Mouse (Mus musculus) limb, embryonic 11.5 days (tissue): ENCODE results near the gene Ireb2. TPM values are rescaled to one million over a fixed set of nuclear protein-coding genes. Genes with fewer than 3 reads are reported as not detected.
"Not testable (repeated sequence)": the region's sequence is repeated elsewhere in the genome, so short reads cannot be mapped to it uniquely, and the experiment has no call there.

Experiments used
- ATAC-seq: fragments of 200-750 bp; cut with Nextera tagmentation; 2 replicates; pipeline ENCODE4 v1.8.0; 2017; ENCODE audit warnings: low read depth; ENCODE audit not compliant: insufficient number of reproducible peaks, low FRiP score, low TSS enrichment
- DNase-seq: peaks from one replicate; pipeline ENCODE4 v3.0.0-alpha.2; 2015; ENCODE audit warnings: low spot score
- H3K27ac ChIP-seq: fragments of 300-500 bp; sonication (generic); replicated peaks from 2 replicates; pipeline ENCODE4 v1.5.1; 2014; ENCODE audit warnings: low read depth, mild to moderate bottlenecking, low read length
- H3K27me3 ChIP-seq: fragments of 300-500 bp; sonication (generic); 2 replicates; pipeline ENCODE4 v1.6.1; 2014; ENCODE audit warnings: mild to moderate bottlenecking, low read length, mixed read lengths; ENCODE audit not compliant: control insufficient read depth, insufficient read depth
- H3K36me3 ChIP-seq: fragments of 300-500 bp; sonication (generic); 2 replicates; pipeline ENCODE4 v1.6.1; 2014; ENCODE audit warnings: mild to moderate bottlenecking, low read length, moderate library complexity, mixed read lengths; ENCODE audit not compliant: control insufficient read depth, insufficient read depth
- H3K4me1 ChIP-seq: fragments of 300-500 bp; sonication (generic); 2 replicates; pipeline ENCODE4 v1.6.1; 2014; ENCODE audit warnings: low read length, mixed read lengths; ENCODE audit not compliant: control insufficient read depth, insufficient read depth
- H3K4me2 ChIP-seq: fragments of 300-500 bp; sonication (generic); 2 replicates; pipeline ENCODE4 v1.6.1; 2014; ENCODE audit warnings: low read depth, mild to moderate bottlenecking, moderate library complexity; ENCODE audit not compliant: severe bottlenecking
- H3K4me3 ChIP-seq: fragments of 300-500 bp; sonication (generic); 2 replicates; pipeline ENCODE4 v1.5.1; 2014; ENCODE audit warnings: low read depth, low read length
- H3K9ac ChIP-seq: fragments of 300-500 bp; sonication (generic); 2 replicates; pipeline ENCODE4 v1.6.1; 2014; ENCODE audit warnings: mild to moderate bottlenecking, low read length
- H3K9me3 ChIP-seq: fragments of 300-500 bp; sonication (generic); 2 replicates; pipeline ENCODE4 v1.6.1; 2016; ENCODE audit warnings: low read length; ENCODE audit not compliant: control insufficient read depth
- WGBS: fragments of 180-500 bp; shearing (Covaris S2); extraction: QIAGEN DNeasy Blood & Tissue Kit; methylation state at CpG from one replicate; pipeline ENCODE4 v1.1.7; 2014; 5-methylcytosine and 5-hydroxymethylcytosine counted together
- polyA plus RNA-seq: library from polyadenylated mRNA; unstranded; fragments of >200 nt; fragmentation: Nextera tagmentation; extraction: Ambion mirVana; gene quantifications from 2 replicates; pipeline ENCODE4 v1.2.1, GENCODE M21; 2014

Ireb2 gene
- 57.3 and 57.6 TPM in 2 replicates for polyA plus RNA-seq

- Histone ChIP-seq H3K4me2 (peak within 1 kb of the TSS; percentile 51), H3K9ac (peak within 1 kb of the TSS; percentile 99), H3K27ac (peak within 1 kb of the TSS; percentile 86), H3K36me3 (peaks cover 2% of the 10 kb centered on the region; the same call in 1 of the 2 replicates), H3K4me1 (0 out of 2 replicates have a peak, but pooled peaks cover 2% of the 10 kb centered on the region), H3K9me3 (no peaks in the 10 kb centered on the region), H3K4me3 (peak within 1 kb of the TSS; percentile 98), H3K27me3 (no peaks in the 10 kb centered on the region)
- WGBS: under 1% methylated on average over 68 of the region's 72 CpGs
- ATAC-seq (peak; percentile 96), DNase-seq (peak; percentile 100)
Observed at GRCm38 (mm10) chr9:54863363-54864281, at the start of gene Ireb2. Ireb2 (plus strand) TSS chr9:54863789.

- no peaks in the 10 kb centered on the region for H3K9me3 ChIP-seq
- H3K4me3 ChIP-seq: no peak overlapping the region
- WGBS: 28% methylated on average over 10 of the region's 10 CpGs
- no peak overlapping the region for H3K4me2 ChIP-seq
- H3K27ac ChIP-seq: peak overlapping the region; percentile 57
- H3K27me3 ChIP-seq: no peaks in the 10 kb centered on the region
- no peaks in the 10 kb centered on the region for H3K36me3 ChIP-seq
- peak; percentile 75 for DNase-seq
- ATAC-seq: peak; percentile 36; the same call in 1 of the 2 replicates
- no peak overlapping the region for H3K9ac ChIP-seq
- H3K4me1 ChIP-seq: peaks cover 17% of the 10 kb centered on the region
Observed at GRCm38 (mm10) chr9:54816508-54817201, 46.9 kb upstream of the Ireb2 start.

GRCm38 (mm10) chr9:54821442-54822100, 42.0 kb upstream of the Ireb2 start:
- no peaks in the 10 kb centered on the region for H3K27me3 ChIP-seq
- H3K36me3 ChIP-seq: no peaks in the 10 kb centered on the region
- H3K4me3 ChIP-seq: no peak overlapping the region
- peak; percentile 67 for DNase-seq
- 41% methylated on average over 5 of the region's 5 CpGs for WGBS
- ATAC-seq: peak; percentile 42; the same call in 1 of the 2 replicates
- no peaks in the 10 kb centered on the region for H3K9me3 ChIP-seq
- no peak overlapping the region for H3K4me2 ChIP-seq
- H3K27ac ChIP-seq: no peak overlapping the region
- no peak overlapping the region for H3K9ac ChIP-seq
- peaks cover 12% of the 10 kb centered on the region for H3K4me1 ChIP-seq

GRCm38 (mm10) chr9:54829760-54830159, 33.8 kb upstream of the Ireb2 start:
- DNase-seq: peak; percentile 39
- WGBS: 29% methylated on average over 2 of the region's 2 CpGs
- no peak overlapping the region for H3K9ac ChIP-seq
- H3K4me1 ChIP-seq: no peaks in the 10 kb centered on the region
- no peaks in the 10 kb centered on the region for H3K9me3 ChIP-seq
- no peak overlapping the region for H3K4me2 ChIP-seq
- H3K36me3 ChIP-seq: no peaks in the 10 kb centered on the region
- H3K27ac ChIP-seq: no peak overlapping the region
- H3K27me3 ChIP-seq: no peaks in the 10 kb centered on the region
- no peak for ATAC-seq
- no peak overlapping the region for H3K4me3 ChIP-seq

GRCm38 (mm10) chr9:54830624-54831023, 33.0 kb upstream of the Ireb2 start:
- no peak for ATAC-seq
- Histone ChIP-seq H3K9ac (no peak overlapping the region), H3K4me3 (no peak overlapping the region), H3K4me2 (no peak overlapping the region), H3K9me3 (no peaks in the 10 kb centered on the region), H3K27me3 (no peaks in the 10 kb centered on the region), H3K4me1 (no peaks in the 10 kb centered on the region), H3K27ac (no peak overlapping the region), H3K36me3 (no peaks in the 10 kb centered on the region)
- DNase-seq: peak; percentile 71
- WGBS: 36% methylated on average over 3 of the region's 3 CpGs

GRCm38 (mm10) chr9:54833831-54834230, 29.8 kb upstream of the Ireb2 start:
- H3K9me3 ChIP-seq: no peaks in the 10 kb centered on the region
- 90% methylated on average over 1 of the region's 1 CpGs for WGBS
- H3K27ac ChIP-seq: no peak overlapping the region
- H3K4me1 ChIP-seq: no peaks in the 10 kb centered on the region
- ATAC-seq (no peak), DNase-seq (no peak)
- H3K36me3 ChIP-seq: no peaks in the 10 kb centered on the region
- H3K27me3 ChIP-seq: no peaks in the 10 kb centered on the region
- H3K4me2 ChIP-seq: no peak overlapping the region
- H3K9ac ChIP-seq: no peak overlapping the region
- no peak overlapping the region for H3K4me3 ChIP-seq

- 82% methylated on average over 6 of the region's 6 CpGs for WGBS
- DNase-seq, H3K27ac ChIP-seq, H3K4me3 ChIP-seq, ATAC-seq, H3K9ac ChIP-seq, H3K4me2 ChIP-seq, H3K36me3 ChIP-seq, H3K4me1 ChIP-seq, H3K27me3 ChIP-seq, H3K9me3 ChIP-seq: not testable (repeated sequence)
Observed at GRCm38 (mm10) chr9:54835951-54836717, 27.5 kb upstream of the Ireb2 start.
